Mouse (Mus musculus) lung, adult 18-20 months (tissue): ENCODE results near the gene Usp3.

Experiments
- DNase-seq, 2 experiments: peaks; one replicate each; pipeline ENCODE4 v3.0.0; 2022; ENCODE audit warnings: mixed read lengths in 2 of 2

Usp3 gene

GRCm38 (mm10) chr9:66506011-66506410 lies 86.9 kb downstream of the Usp3 start:
- no peak for DNase-seq

GRCm38 (mm10) chr9:66505141-66505917 lies 87.6 kb downstream of the Usp3 start:
- DNase-seq: no peak

GRCm38 (mm10) chr9:66504518-66504917 lies 88.4 kb downstream of the Usp3 start:
- DNase-seq: no peak

GRCm38 (mm10) chr9:66503879-66504411 lies 89.0 kb downstream of the Usp3 start:
- no peak for DNase-seq

GRCm38 (mm10) chr9:66501248-66501647 lies 91.7 kb downstream of the Usp3 start:
- no peak for DNase-seq

GRCm38 (mm10) chr9:66493992-66494391 lies 99.0 kb downstream of the Usp3 start:
- no peak for DNase-seq

GRCm38 (mm10) chr9:66492361-66492760 lies 100.6 kb downstream of the Usp3 start:
- no peak for DNase-seq

- no peak for DNase-seq
Observed at GRCm38 (mm10) chr9:66488786-66489185, 104.2 kb downstream of the Usp3 start.

- no peak for DNase-seq
Observed at GRCm38 (mm10) chr9:66483429-66483828, 109.5 kb downstream of the Usp3 start.

- DNase-seq: no peak
Observed at GRCm38 (mm10) chr9:66477785-66478184, 115.2 kb downstream of the Usp3 start.

GRCm38 (mm10) chr9:66465087-66465486 lies 127.9 kb downstream of the Usp3 start:
- peak in 1 of 2 experiments; percentile 15 for DNase-seq
